Mouse (Mus musculus) bone marrow macrophage, adult 2 months (primary cell): ENCODE measurements at regions not wholly inside any gene's neighbourhood (a gene's known extent, or its start where the extent isn't known, plus 50 kb on each side); places are given as distances from the start of the nearest gene placed in this dataset.

Experiments
- H3K27ac ChIP-seq: 2 replicates; pipeline ENCODE4 v1.5.1; 2012; ENCODE audit warnings: low read depth, low read length; ENCODE audit not compliant: insufficient read depth
- H3K4me1 ChIP-seq: 2 replicates; pipeline ENCODE4 v1.6.1; 2012; ENCODE audit warnings: low read length; ENCODE audit not compliant: control insufficient read depth, insufficient read depth
- H3K4me3 ChIP-seq: 2 replicates; pipeline ENCODE4 v1.5.1; 2012; ENCODE audit warnings: mild to moderate bottlenecking, low read length, moderate library complexity; ENCODE audit not compliant: insufficient read depth
- CTCF ChIP-seq: IDR thresholded peaks from 2 replicates; pipeline ENCODE4 v1.5.1; 2012; ENCODE audit warnings: low read depth, mild to moderate bottlenecking, low read length, moderate library complexity
- POLR2A ChIP-seq: IDR thresholded peaks from 2 replicates; pipeline ENCODE4 v1.6.1; 2012; ENCODE audit warnings: mild to moderate bottlenecking, low read depth, low read length, borderline replicate concordance

DNA sequence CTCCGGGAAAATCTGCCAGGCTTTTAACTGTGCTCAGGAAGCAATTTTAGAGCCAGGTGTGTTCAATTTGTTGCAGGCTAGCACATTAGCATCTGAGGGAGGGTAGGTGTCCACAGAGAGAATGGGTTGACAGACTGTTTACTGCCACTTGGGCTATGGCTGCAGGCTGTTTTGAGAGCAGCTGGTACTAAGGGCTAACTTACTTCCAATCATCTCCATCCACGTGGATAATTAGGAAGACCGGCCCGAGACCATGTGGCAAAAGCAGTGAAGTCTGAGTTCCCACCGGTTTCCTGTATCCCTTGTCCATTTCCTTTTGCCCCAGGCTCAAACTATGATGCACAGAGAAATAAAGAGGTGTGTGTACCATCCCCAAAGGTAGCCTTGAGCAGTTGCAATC lies 436.5 kb upstream of the Tenm4 start:
- TF ChIP-seq POLR2A (no peak), CTCF (no peak)
- H3K27ac ChIP-seq, result no peak overlapping the region
- no peaks in the 10 kb centered on the region for H3K4me1 ChIP-seq
- no peak overlapping the region for H3K4me3 ChIP-seq

- H3K4me3 ChIP-seq, result no peak overlapping the region
- H3K27ac ChIP-seq, result no peak overlapping the region
- no peaks in the 10 kb centered on the region for H3K4me1 ChIP-seq
- no peak for TF ChIP-seq POLR2A
- no peak for TF ChIP-seq CTCF
These were observed 434.3 kb upstream of the Tenm4 start for GRCm38 (mm10) chr7:95736716-95737115.

GRCm38 (mm10) chr7:95738725-95739245 lies 432.3 kb upstream of the Tenm4 start:
- Histone ChIP-seq H3K4me3 (no peak overlapping the region), H3K27ac (no peak overlapping the region), H3K4me1 (no peaks in the 10 kb centered on the region)
- TF ChIP-seq CTCF (no peak), POLR2A (no peak)

DNA sequence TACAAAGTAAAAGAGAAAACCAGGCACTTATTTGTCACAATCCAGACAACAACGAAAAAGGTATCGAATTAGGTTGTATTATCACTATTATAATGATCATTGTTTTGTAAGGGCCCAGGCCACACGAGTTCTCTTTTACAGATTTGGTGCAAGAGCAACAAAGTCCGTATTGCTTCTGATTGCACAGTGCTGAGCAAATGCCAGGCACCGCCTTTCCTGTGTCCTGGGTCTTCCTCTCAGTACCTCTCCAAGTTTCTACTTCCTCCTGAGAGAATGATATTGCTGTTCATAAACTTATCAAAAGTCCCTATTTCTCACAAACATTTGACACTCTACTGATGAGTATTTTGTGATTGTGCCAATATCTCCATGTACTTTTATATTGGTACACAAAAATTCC lies 431.3 kb upstream of the Tenm4 start:
- H3K27ac ChIP-seq, result no peak overlapping the region
- H3K4me3 ChIP-seq, result no peak overlapping the region
- H3K4me1 ChIP-seq, result no peaks in the 10 kb centered on the region
- TF ChIP-seq CTCF (no peak), POLR2A (no peak)

DNA sequence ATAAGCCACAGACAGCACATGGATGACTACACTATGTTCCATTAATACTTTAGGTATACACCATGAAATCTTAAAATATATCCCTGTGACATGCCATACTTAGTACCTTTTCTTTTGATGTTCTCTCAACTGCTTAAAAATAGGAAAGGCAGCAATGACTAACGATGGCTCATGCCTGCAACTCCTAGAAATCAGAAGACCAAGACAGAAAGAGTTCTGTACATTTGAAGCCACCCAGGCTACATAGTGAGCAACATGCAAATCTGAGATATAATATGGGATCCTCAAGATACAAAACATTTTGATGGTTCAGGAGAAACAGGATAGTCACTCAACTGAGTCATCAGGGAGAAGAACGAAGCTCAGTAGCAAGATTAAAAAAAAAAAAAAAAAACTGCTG lies 412.7 kb upstream of the Tenm4 start:
- Histone ChIP-seq H3K4me1 (no peaks in the 10 kb centered on the region), H3K4me3 (no peak overlapping the region), H3K27ac (no peak overlapping the region)
- TF ChIP-seq CTCF (no peak), POLR2A (no peak)

DNA sequence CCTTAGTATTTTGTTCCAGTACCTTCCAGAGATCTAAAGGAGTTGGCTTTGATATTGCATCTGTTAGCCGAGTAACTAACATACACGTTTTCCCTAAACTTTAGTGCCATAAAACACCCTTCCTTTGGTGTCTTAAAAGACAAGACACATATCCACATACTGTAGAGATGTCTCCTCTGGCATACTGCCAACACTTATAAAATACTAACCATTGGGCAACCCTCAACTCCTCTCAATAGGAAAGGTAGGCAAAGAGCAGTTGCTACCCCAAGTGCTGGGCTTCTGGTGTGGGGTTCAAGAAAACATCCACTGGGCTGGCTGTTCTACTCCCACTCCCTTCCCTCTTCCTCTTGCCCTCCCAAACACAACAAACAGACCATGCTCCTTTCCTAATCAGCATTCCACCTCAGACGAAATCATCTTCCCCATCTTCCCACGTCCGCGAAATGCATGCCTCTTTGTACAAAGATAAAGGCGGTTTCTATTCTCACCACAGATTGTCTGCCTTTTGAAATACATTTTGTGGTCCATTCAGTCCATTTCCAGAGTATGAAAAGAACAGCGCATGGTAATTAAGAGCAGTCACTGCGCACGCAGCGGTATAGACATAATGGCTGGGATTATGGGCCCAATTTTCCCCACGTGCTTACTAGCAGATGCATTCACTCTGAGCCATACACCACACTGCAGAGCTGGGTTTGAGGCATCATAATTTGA lies 409.9 kb upstream of the Tenm4 start:
- H3K4me1 ChIP-seq, result no peaks in the 10 kb centered on the region
- no peak overlapping the region for H3K27ac ChIP-seq
- H3K4me3 ChIP-seq, result no peak overlapping the region
- TF ChIP-seq CTCF, result no peak
- no peak for TF ChIP-seq POLR2A

DNA sequence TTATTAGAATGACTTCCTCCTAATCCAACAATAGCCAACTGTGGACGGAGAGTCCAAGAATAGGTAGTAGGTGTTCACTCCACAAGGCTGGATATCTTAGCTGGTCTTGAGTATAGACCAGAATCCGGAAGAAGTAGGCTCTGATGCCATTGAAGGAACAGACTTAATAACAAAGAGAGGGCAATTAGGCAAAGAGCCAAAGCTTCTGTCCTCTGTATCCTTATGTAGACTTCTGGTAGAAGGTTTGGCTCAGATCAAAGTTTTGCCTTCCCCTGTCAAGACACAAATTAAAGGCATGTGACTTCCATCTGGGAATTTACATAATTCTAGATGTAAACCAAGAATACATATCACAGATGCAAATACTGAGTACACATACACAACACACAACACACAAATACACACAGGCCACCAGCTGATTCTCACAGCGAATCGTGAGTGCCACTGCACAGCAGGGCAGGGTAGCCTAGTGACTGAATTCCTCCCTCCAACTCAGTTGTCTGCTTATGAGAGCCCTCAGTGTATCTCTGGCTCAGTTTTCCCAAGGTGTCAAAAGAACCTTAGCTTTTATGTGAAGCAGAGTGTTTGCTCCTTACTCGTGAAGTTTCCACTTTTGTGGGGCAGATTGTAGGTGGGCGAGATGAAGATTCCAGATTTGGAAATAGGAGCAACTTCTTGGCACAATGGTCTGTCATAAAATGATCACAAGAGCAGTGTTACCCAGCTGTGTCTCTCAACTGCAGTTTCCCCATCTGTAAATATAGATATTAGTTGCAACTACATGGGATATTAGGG lies 404.5 kb upstream of the Tenm4 start:
- Histone ChIP-seq H3K4me1 (no peaks in the 10 kb centered on the region), H3K4me3 (no peak overlapping the region), H3K27ac (no peak overlapping the region)
- no peak for TF ChIP-seq POLR2A
- TF ChIP-seq CTCF, result no peak

- no peak overlapping the region for H3K4me3 ChIP-seq
- no peaks in the 10 kb centered on the region for H3K4me1 ChIP-seq
- no peak overlapping the region for H3K27ac ChIP-seq
- TF ChIP-seq POLR2A (no peak), CTCF (no peak)
These were observed 386.5 kb upstream of the Tenm4 start for GRCm38 (mm10) chr7:95784523-95784922.

- Histone ChIP-seq H3K4me1 (no peaks in the 10 kb centered on the region), H3K4me3 (no peak overlapping the region)
- no peak for TF ChIP-seq POLR2A
- no peak for TF ChIP-seq CTCF
These were observed 383.5 kb upstream of the Tenm4 start for GRCm38 (mm10) chr7:95787543-95787942.

GRCm38 (mm10) chr7:95787951-95788350 lies 383.1 kb upstream of the Tenm4 start:
- H3K27ac ChIP-seq, result no peak overlapping the region
- H3K4me1 ChIP-seq, result no peaks in the 10 kb centered on the region
- no peak overlapping the region for H3K4me3 ChIP-seq
- TF ChIP-seq CTCF (no peak), POLR2A (no peak)

More at GRCm38 (mm10) chr7:95787543-95787942, 383.5 kb upstream of the Tenm4 start:
- no peak overlapping the region for H3K27ac ChIP-seq
